Mouse (Mus musculus) cerebellum, adult (tissue): ENCODE results near the gene 2900026A02Rik.
"Not testable (repeated sequence)": the region's sequence is repeated elsewhere in the genome, so short reads cannot be mapped to it uniquely, and the experiment has no call there.

Experiments
- ATAC-seq: cut with Nextera tagmentation; 2 replicates; pipeline ENCODE4 v1.9.2; 2017; ENCODE audit warnings: mild to moderate bottlenecking, moderate library complexity, mixed read lengths; ENCODE audit not compliant: insufficient number of reproducible peaks, low FRiP score, low TSS enrichment

2900026A02Rik gene

GRCm38 (mm10) chr5:113133080-113133491 lies 88.0 kb downstream of the 2900026A02Rik start:
- no peak for ATAC-seq

- ATAC-seq: no peak
Observed at GRCm38 (mm10) chr5:113132635-113133041, 88.4 kb downstream of the 2900026A02Rik start.

DNA sequence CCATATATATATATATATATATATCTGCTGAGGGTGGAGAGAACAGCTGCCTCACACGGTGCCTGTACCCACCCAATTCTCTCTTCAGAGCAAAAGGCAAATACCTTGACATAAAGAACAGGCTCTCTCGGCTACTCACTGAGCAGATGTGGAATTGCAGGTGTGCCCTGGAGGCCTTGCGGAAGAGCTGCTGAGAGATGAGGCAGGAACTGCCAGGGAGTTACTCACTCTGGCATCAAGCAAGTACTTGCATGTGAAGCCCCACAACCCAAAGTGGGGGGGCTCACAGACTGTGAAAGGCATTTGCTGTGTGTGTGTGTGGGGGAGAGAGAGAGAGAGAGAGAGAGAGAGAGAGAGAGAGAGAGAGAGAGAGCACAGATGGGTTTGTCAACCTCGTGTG lies 92.6 kb downstream of the 2900026A02Rik start:
- ATAC-seq: no peak

GRCm38 (mm10) chr5:113126476-113126875 lies 94.6 kb downstream of the 2900026A02Rik start:
- no peak for ATAC-seq

- ATAC-seq: no peak
Observed at GRCm38 (mm10) chr5:113123693-113124092, 97.3 kb downstream of the 2900026A02Rik start.

DNA sequence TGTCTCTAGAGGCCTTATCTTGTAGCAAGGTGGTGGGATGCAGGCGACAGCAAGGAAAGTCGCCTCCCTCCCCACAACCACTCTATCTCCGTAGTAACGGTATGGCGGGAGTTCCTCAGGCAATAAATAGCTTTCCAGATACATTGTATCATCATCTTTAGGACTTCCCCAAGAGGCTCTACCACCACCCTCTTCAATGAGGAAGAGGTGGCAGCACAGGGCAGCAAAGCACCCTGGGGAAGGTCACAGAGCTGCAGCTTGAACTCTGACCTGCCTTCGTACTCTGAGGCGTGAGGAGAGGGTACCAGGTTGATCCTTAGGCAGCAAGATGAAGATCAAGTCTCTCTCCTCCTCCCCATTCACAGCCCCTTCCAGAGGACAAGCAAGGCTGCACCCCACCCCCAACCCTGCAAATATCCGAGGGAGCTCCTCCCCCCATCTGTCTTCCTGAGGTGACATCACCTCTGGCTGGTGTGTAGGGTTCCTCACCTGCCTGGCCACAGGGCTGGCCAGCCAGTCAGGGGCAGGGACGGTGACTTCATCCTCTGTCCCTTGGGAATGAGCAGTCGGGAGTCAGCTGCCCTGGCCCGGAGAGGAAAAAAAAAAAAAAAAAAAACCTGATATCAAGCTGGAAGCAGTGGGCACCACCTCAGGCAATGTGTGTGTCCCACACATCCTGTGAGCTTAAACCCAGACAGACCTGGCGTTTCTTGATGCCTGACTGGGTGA lies 98.5 kb downstream of the 2900026A02Rik start:
- ATAC-seq: no peak

DNA sequence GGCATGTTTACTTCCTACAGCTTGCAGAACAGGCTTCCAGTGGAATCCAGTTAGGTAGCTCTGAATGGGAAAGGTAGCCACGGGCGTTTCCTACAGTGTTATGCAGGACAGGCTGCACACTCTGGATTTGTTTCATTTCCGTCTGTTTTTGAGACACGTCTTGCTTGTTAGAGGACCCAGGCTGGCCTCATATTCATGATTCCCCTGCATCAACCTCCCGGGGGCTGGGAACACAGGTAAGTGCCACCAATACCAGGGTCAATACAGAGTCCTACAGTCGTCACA lies 99.5 kb downstream of the 2900026A02Rik start:
- ATAC-seq: no peak

DNA sequence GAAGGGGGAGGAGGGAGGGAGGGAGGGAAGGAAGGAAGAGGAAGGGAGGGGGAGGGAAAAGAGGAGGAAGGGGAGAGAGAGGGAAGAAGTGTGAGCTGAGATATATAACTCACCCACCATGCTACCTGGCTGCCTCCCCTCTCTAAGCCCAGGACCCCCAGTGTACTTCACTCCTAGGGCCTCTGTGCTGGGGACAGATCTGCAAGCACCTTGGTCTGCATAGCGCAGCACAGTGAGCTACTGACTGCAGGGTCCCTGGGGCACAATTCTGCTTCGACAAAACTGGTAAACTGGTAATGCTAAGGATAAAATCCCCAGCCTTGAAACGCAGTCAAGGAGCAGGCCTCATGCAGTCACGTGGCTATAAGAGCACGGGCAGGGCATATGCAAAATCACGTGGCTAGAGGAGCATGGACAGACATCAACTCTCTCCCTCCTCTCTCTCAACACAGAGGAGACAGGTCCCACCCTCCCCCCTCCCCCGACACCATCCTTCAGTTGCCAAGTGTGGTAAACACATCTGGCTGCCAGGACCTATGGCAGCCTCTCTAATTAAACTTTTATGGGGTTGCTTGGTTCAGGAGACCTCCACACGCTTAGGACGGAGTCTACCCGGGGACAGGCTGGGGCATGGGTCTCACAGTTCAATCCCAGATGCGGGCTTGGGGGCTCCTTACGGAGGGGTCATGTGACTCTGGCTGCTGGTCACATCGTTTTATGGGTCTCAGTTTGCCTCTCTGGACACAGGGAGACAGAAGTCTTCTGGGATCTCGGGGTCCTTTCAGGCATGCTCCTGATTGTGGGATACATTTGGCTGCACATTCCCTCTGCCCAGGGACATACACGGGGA lies 100.1 kb downstream of the 2900026A02Rik start:
- no peak for ATAC-seq

- ATAC-seq: no peak
Observed at GRCm38 (mm10) chr5:113119861-113120465, 101.1 kb downstream of the 2900026A02Rik start.

GRCm38 (mm10) chr5:113119291-113119690 lies 101.7 kb downstream of the 2900026A02Rik start:
- no peak for ATAC-seq

GRCm38 (mm10) chr5:113118695-113119094 lies 102.3 kb downstream of the 2900026A02Rik start:
- no peak; the same call in 1 of the 2 replicates for ATAC-seq

- no peak for ATAC-seq
Observed at GRCm38 (mm10) chr5:113117361-113117760, 103.7 kb downstream of the 2900026A02Rik start.

- ATAC-seq: no peak
Observed at GRCm38 (mm10) chr5:113115896-113116295, 105.1 kb downstream of the 2900026A02Rik start.

- no peak for ATAC-seq
Observed at GRCm38 (mm10) chr5:113114264-113115225, 106.5 kb downstream of the 2900026A02Rik start.

DNA sequence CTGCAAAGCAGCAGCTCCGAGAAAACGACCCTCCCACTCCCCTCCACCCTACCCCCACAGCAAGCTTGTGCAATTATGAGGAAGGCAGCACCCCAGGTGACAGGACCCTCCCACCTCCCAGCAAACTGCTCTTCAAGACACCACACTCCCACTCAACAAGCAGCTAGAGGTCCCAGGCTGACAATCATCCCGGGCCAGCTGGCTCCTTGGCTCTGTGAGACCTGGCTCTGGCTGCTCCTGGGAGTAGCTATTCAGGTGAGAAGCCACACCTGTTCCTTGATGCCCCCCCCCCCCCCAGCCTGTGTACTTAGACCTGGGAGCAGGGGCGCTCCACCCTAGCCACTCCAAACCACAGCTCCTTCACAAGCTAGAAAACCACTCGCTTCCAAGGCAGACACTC lies 107.9 kb downstream of the 2900026A02Rik start:
- no peak for ATAC-seq

- ATAC-seq: no peak
Observed at GRCm38 (mm10) chr5:113111336-113111735, 109.7 kb downstream of the 2900026A02Rik start.

- ATAC-seq: no peak
Observed at GRCm38 (mm10) chr5:113110929-113111328, 110.1 kb downstream of the 2900026A02Rik start.

- not testable (repeated sequence) for ATAC-seq
Observed at GRCm38 (mm10) chr5:113109651-113110050, 111.4 kb downstream of the 2900026A02Rik start.

DNA sequence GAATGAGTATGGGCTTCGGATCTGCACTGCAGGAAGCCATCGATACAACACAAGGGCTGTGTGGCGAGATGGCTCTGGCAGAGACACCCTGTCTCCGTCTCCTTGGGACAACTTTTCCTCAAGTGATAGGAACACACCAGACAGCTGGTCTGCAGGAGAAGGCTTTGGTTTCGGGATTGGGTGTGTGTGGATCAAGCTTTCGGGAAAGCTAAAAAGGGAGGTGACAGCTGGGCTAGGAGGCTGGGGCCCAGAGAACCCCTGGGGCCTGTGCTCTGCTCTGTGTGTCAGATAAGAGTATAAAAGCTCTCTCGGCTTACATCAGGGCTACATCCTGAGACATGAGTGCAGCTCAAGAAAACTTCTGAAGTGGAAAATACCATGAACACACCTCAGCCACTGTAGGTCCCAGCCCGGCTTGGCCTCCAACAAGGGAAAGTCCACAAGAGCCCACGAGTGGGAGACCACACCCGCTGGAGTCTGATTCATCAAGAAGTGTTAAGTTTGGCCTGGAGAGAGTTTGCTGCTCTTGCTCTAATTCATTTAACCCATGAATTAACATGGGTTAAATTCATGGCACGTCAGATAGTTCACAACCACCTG lies 112.8 kb downstream of the 2900026A02Rik start:
- no peak for ATAC-seq

- ATAC-seq: no peak
Observed at GRCm38 (mm10) chr5:113107709-113108108, 113.3 kb downstream of the 2900026A02Rik start.
